Mouse (Mus musculus) neural tube, embryonic 11.5 days (tissue): Measurements from ENCODE around the gene Vrk2. TPM values are rescaled to one million over a fixed set of nuclear protein-coding genes. Genes with fewer than 3 reads are reported as not detected.

Experiments used
- ATAC-seq: fragments of 200-750 bp; cut with Nextera tagmentation; 2 replicates; pipeline ENCODE4 v1.8.0; 2017; ENCODE audit warnings: moderate number of reproducible peaks, mild to moderate bottlenecking, moderate TSS enrichment, moderate library complexity; ENCODE audit not compliant: insufficient read depth, low FRiP score, low TSS enrichment
- DNase-seq: peaks from one replicate; pipeline ENCODE4 v3.0.0-alpha.2; 2015; ENCODE audit warnings: low spot score
- H3K27ac ChIP-seq: fragments of 300-500 bp; sonication (generic); 2 replicates; pipeline ENCODE4 v1.5.1; 2014; ENCODE audit warnings: low read depth, mild to moderate bottlenecking, low read length
- H3K27me3 ChIP-seq: fragments of 300-500 bp; sonication (generic); 2 replicates; pipeline ENCODE4 v1.6.1; 2014; ENCODE audit warnings: mild to moderate bottlenecking, low read length, mixed read lengths; ENCODE audit not compliant: control insufficient read depth, insufficient read depth
- H3K36me3 ChIP-seq: fragments of 300-500 bp; sonication (generic); 2 replicates; pipeline ENCODE4 v1.6.1; 2014; ENCODE audit warnings: mild to moderate bottlenecking, low read length, moderate library complexity, mixed read lengths; ENCODE audit not compliant: control insufficient read depth, insufficient read depth
- H3K4me1 ChIP-seq: fragments of 300-500 bp; sonication (generic); 2 replicates; pipeline ENCODE4 v1.6.1; 2014; ENCODE audit warnings: low read length, mixed read lengths; ENCODE audit not compliant: control insufficient read depth, insufficient read depth
- H3K4me2 ChIP-seq: fragments of 300-500 bp; sonication (generic); 2 replicates; pipeline ENCODE4 v1.6.1; 2014; ENCODE audit warnings: low read depth, mild to moderate bottlenecking, moderate library complexity
- H3K4me3 ChIP-seq: fragments of 300-500 bp; sonication (generic); 2 replicates; pipeline ENCODE4 v1.5.1; 2014; ENCODE audit warnings: low read depth, low read length
- H3K9ac ChIP-seq: fragments of 300-500 bp; sonication (generic); 2 replicates; pipeline ENCODE4 v1.6.1; 2014; ENCODE audit warnings: mild to moderate bottlenecking, low read length
- H3K9me3 ChIP-seq: fragments of 300-500 bp; sonication (generic); 2 replicates; pipeline ENCODE4 v1.6.1; 2016; ENCODE audit warnings: low read length; ENCODE audit not compliant: control insufficient read depth
- WGBS: fragments of 180-500 bp; shearing (Covaris S2); extraction: QIAGEN DNeasy Blood & Tissue Kit; methylation state at CpG from one replicate; pipeline ENCODE4 v1.1.7; 2014; 5-methylcytosine and 5-hydroxymethylcytosine counted together
- polyA plus RNA-seq: library from polyadenylated mRNA; unstranded; fragments of >200 nt; fragmentation: Nextera tagmentation; extraction: Ambion mirVana; gene quantifications from 2 replicates; pipeline ENCODE4 v1.2.1, GENCODE M21; 2014

Vrk2 gene
- polyA plus RNA-seq, 1 experiment from 2014 or later = 19.0 TPM

GRCm38 (mm10) chr11:26450636-26451035 lies 143.2 kb downstream of the Vrk2 start:
- no peak overlapping the region for H3K4me3 ChIP-seq
- WGBS = 84% methylated on average over 1 of the region's 1 CpGs
- H3K4me2 ChIP-seq = no peak overlapping the region
- no peak for DNase-seq
- no peak for ATAC-seq
- no peaks in the 10 kb centered on the region for H3K27me3 ChIP-seq
- H3K36me3 ChIP-seq = no peaks in the 10 kb centered on the region; the same call in 1 of the 2 replicates
- H3K4me1 ChIP-seq = no peaks in the 10 kb centered on the region
- no peak overlapping the region for H3K27ac ChIP-seq
- H3K9me3 ChIP-seq = no peaks in the 10 kb centered on the region
- no peak overlapping the region for H3K9ac ChIP-seq

GRCm38 (mm10) chr11:26449789-26450188 lies 144.0 kb downstream of the Vrk2 start:
- H3K9ac ChIP-seq = no peak overlapping the region
- DNase-seq = no peak
- H3K36me3 ChIP-seq = no peaks in the 10 kb centered on the region; the same call in 1 of the 2 replicates
- no peaks in the 10 kb centered on the region for H3K27me3 ChIP-seq
- no peak overlapping the region for H3K27ac ChIP-seq
- H3K4me2 ChIP-seq = no peak overlapping the region
- no peak overlapping the region for H3K4me3 ChIP-seq
- H3K4me1 ChIP-seq = no peaks in the 10 kb centered on the region
- no peak for ATAC-seq
- no peaks in the 10 kb centered on the region for H3K9me3 ChIP-seq
- 86% methylated on average over 3 of the region's 3 CpGs for WGBS

GRCm38 (mm10) chr11:26444374-26444773 lies 149.4 kb downstream of the Vrk2 start:
- no peaks in the 10 kb centered on the region for H3K27me3 ChIP-seq
- no peak for ATAC-seq

GRCm38 (mm10) chr11:26441121-26441520 lies 152.7 kb downstream of the Vrk2 start:
- no peaks in the 10 kb centered on the region for H3K27me3 ChIP-seq
- no peak for DNase-seq
- H3K4me1 ChIP-seq = no peaks in the 10 kb centered on the region
- H3K4me3 ChIP-seq = no peak overlapping the region
- no peak overlapping the region for H3K27ac ChIP-seq
- H3K36me3 ChIP-seq = no peaks in the 10 kb centered on the region
- ATAC-seq = no peak
- H3K9ac ChIP-seq = no peak overlapping the region
- no peaks in the 10 kb centered on the region for H3K9me3 ChIP-seq
- H3K4me2 ChIP-seq = no peak overlapping the region
- 77% methylated on average over 1 of the region's 1 CpGs for WGBS

More at GRCm38 (mm10) chr11:26444374-26444773, 149.4 kb downstream of the Vrk2 start:
- Histone ChIP-seq H3K4me2 (no peak overlapping the region), H3K9me3 (no peaks in the 10 kb centered on the region), H3K36me3 (no peaks in the 10 kb centered on the region), H3K4me1 (no peaks in the 10 kb centered on the region), H3K27ac (no peak overlapping the region), H3K4me3 (no peak overlapping the region), H3K9ac (no peak overlapping the region)
- no peak for DNase-seq

- no peak overlapping the region for H3K9ac ChIP-seq
- WGBS = 80% methylated on average over 13 of the region's 13 CpGs
- H3K4me2 ChIP-seq = no peak overlapping the region
- H3K4me1 ChIP-seq = no peaks in the 10 kb centered on the region
- H3K27me3 ChIP-seq = no peaks in the 10 kb centered on the region
- H3K36me3 ChIP-seq = no peaks in the 10 kb centered on the region
- ATAC-seq (no peak), DNase-seq (no peak)
- no peak overlapping the region for H3K4me3 ChIP-seq
- H3K27ac ChIP-seq = no peak overlapping the region
- H3K9me3 ChIP-seq = no peaks in the 10 kb centered on the region
Measured at GRCm38 (mm10) chr11:26437818-26438217, 156.0 kb downstream of the Vrk2 start.

GRCm38 (mm10) chr11:26434229-26434628 lies 159.6 kb downstream of the Vrk2 start:
- Histone ChIP-seq H3K4me1 (no peaks in the 10 kb centered on the region), H3K9ac (no peak overlapping the region), H3K4me3 (no peak overlapping the region), H3K9me3 (no peaks in the 10 kb centered on the region), H3K36me3 (no peaks in the 10 kb centered on the region), H3K27ac (no peak overlapping the region), H3K4me2 (no peak overlapping the region), H3K27me3 (no peaks in the 10 kb centered on the region)
- no peak for ATAC-seq
- no peak for DNase-seq

- Histone ChIP-seq H3K27me3 (no peaks in the 10 kb centered on the region), H3K9ac (no peak overlapping the region), H3K9me3 (no peaks in the 10 kb centered on the region), H3K27ac (no peak overlapping the region), H3K4me3 (no peak overlapping the region), H3K4me1 (no peaks in the 10 kb centered on the region), H3K4me2 (no peak overlapping the region), H3K36me3 (no peaks in the 10 kb centered on the region)
- DNase-seq (no peak), ATAC-seq (no peak)
- WGBS = 77% methylated on average over 2 of the region's 2 CpGs
Measured at GRCm38 (mm10) chr11:26421472-26421871, 172.3 kb downstream of the Vrk2 start.

Other genes with a start within 250 kb of the Vrk2 start
- 23.6 and 26.9 TPM in 2 replicates for gene Fancl, start 207.9 kb downstream of the Vrk2 start, polyA plus RNA-seq
- gene Gm6899, start 758 bp downstream of the Vrk2 start, polyA plus RNA-seq = not detected in 2 replicates